Mouse (Mus musculus): ENCODE measurements around the gene Gm8050.
"Not testable (repeated sequence)": the region's sequence is repeated elsewhere in the genome, so short reads cannot be mapped to it uniquely, and the experiment has no call there.

Gene Gm8050

GRCm38 (mm10) chr14:6720151-6720550 lies at the start of gene Gm8050:
Gene Gm8050 (minus strand): TSS chr14:6720251.
- DNase-seq, result not testable (repeated sequence)

GRCm38 (mm10) chr14:6757231-6757536 lies 37.1 kb upstream of the Gm8050 start:
- DNase-seq, result peak in 1 of 2 experiments; percentile 1

- peak; percentile 2 for DNase-seq
Measured at GRCm38 (mm10) chr14:6756384-6757230, 36.6 kb upstream of the Gm8050 start.

- not testable (repeated sequence) for DNase-seq
Measured at GRCm38 (mm10) chr14:6742232-6742631, 22.2 kb upstream of the Gm8050 start, which contains the start of gene Gm3636. Gene Gm3636 (minus strand): TSS chr14:6742332.

GRCm38 (mm10) chr14:6684070-6684469 lies 36.0 kb downstream of the Gm8050 start, which contains the start of gene Gm10251:
Gene Gm10251 (minus strand): TSS chr14:6684170.
- not testable (repeated sequence) for DNase-seq
